Mouse (Mus musculus) bone marrow macrophage, adult 2 months (primary cell): ENCODE measurements around the gene Dync1li1.

Source experiments
- CTCF ChIP-seq: IDR thresholded peaks from 2 replicates; pipeline ENCODE4 v1.5.1; 2012; ENCODE audit warnings: low read depth, mild to moderate bottlenecking, low read length, moderate library complexity
- POLR2A ChIP-seq: IDR thresholded peaks from 2 replicates; pipeline ENCODE4 v1.6.1; 2012; ENCODE audit warnings: mild to moderate bottlenecking, low read depth, low read length, borderline replicate concordance

DNA sequence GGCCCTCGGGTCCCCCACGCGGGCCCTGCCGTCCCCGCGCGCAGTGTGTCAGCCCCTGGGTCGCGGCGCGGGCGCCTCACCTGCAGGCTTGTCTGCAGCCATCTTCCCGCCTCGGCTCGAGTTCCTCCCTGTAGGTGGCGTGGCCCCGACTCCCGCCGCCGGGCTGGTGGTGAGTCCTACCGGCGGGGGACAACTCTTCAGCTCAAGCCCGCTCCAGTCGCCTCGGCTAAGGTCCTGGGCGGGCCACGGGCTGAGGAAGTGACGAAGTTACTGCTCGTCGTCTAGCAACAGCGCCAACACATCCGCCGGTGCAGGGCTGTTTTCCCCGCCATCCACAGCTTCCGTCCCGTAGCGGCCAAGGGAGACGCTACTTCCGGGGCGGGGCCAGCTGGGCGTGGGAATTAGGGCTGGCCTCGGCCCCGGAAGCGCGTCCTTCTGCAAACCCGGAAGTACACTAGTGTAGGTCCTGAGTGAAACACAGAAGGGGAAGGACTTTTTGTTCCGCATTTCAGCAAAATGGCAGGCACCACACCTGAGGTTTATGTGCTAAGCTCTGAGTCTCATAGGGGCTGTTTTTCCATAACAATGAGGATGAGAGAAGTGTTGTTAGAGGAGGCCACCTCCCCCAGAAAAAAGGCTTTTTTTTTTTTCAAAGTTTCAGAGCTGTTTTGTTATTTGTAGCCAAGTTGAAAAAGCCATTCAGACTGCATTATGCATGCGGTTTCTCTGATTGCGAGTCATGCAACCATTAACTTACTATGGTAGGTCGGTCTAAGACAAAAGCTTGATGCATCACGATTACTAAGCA lies 48.5 kb upstream of the Dync1li1 start, which contains the start of gene Cnot10:
- TF ChIP-seq CTCF = no peak
- no peak for TF ChIP-seq POLR2A
